Mouse (Mus musculus) hindbrain, embryonic 10.5 days (tissue): Measurements from ENCODE around the gene Hs3st2. TPM values are rescaled to one million over a fixed set of nuclear protein-coding genes. Genes with fewer than 3 reads are reported as not detected.

ENCODE experiments used
- DNase-seq: peaks from one replicate; pipeline ENCODE4 v3.0.0-alpha.2; 2017; ENCODE audit warnings: low spot score
- H3K27ac ChIP-seq: fragments of 300-500 bp; sonication (generic); 2 replicates; pipeline ENCODE4 v1.5.1; 2016; ENCODE audit warnings: mild to moderate bottlenecking, moderate library complexity
- H3K27me3 ChIP-seq: fragments of 300-500 bp; sonication (generic); 2 replicates; pipeline ENCODE4 v1.6.1; 2016; ENCODE audit warnings: mild to moderate bottlenecking; ENCODE audit not compliant: poor library complexity, insufficient read depth, severe bottlenecking
- H3K36me3 ChIP-seq: fragments of 300-500 bp; sonication (generic); 2 replicates; pipeline ENCODE4 v1.6.1; 2016; ENCODE audit warnings: mild to moderate bottlenecking, moderate library complexity
- H3K4me1 ChIP-seq: fragments of 300-500 bp; sonication (generic); replicated peaks from 2 replicates; pipeline ENCODE4 v1.6.1; 2016; ENCODE audit warnings: mild to moderate bottlenecking
- H3K4me3 ChIP-seq: fragments of 300-500 bp; sonication (generic); 2 replicates; pipeline ENCODE4 v1.5.1; 2016; ENCODE audit warnings: mild to moderate bottlenecking, moderate library complexity
- H3K9me3 ChIP-seq: fragments of 300-500 bp; sonication (generic); 2 replicates; pipeline ENCODE4 v1.6.1; 2016; ENCODE audit warnings: mild to moderate bottlenecking, moderate library complexity
- WGBS: fragments of 180-500 bp; shearing (Covaris S2); methylation state at CpG from one replicate; pipeline ENCODE4 v1.1.7; 2016; 5-methylcytosine and 5-hydroxymethylcytosine counted together
- polyA plus RNA-seq: library from polyadenylated mRNA; unstranded; fragments of >200 nt; fragmentation: Nextera tagmentation; extraction: Ambion mirVana; gene quantifications from 2 replicates; pipeline ENCODE4 v1.2.1, GENCODE M21; 2016

The Hs3st2 gene
- polyA plus RNA-seq, 1 experiment from 2014 or later, result 1.6 TPM

DNA sequence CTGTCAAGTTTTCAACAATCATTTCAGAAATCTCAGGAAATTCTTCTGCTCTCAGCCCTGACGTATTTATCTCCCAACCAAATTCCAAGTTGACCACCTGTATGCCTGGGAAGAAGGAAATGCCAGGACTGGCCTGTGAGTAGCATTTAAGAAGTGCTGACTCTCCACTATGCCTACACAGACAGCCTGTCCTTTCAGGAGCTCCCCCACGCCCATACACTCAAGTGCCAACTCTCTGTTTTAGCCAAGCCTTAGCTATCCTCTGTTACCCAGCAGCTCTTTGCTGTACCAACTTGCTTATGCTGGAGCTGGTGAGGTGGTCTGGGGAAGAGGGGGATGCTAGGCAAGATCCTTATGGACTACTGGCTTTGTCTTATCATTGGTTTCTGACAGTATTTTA lies 137.4 kb downstream of the Hs3st2 start:
- H3K4me1 ChIP-seq, result no peaks in the 10 kb centered on the region
- no peak for DNase-seq
- 81% methylated on average over 2 of the region's 2 CpGs for WGBS
- H3K4me3 ChIP-seq, result no peak overlapping the region
- no peak overlapping the region for H3K27ac ChIP-seq
- H3K9me3 ChIP-seq, result no peaks in the 10 kb centered on the region
- no peaks in the 10 kb centered on the region for H3K36me3 ChIP-seq
- no peaks in the 10 kb centered on the region for H3K27me3 ChIP-seq

DNA sequence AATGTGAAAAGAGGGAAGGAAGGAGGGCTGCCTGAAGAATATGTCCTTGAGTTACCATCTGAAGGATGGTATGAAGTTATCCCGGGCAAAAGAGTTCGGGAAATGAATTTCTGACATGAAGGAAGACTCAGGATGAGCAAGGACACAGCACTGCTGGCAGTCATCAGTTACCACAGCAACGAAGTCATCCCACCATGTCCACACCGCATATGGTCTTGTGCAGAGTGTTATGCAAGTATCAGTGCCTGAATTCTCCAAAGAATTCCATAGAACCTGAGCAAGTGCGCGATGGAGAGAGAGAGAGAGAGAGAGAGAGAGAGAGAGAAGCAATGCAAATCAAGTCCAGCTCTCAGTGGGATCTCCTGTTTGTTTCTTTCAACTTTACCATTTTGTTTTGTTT lies 142.0 kb downstream of the Hs3st2 start:
- Histone ChIP-seq H3K4me1 (no peaks in the 10 kb centered on the region), H3K9me3 (no peaks in the 10 kb centered on the region), H3K27me3 (no peaks in the 10 kb centered on the region), H3K36me3 (no peaks in the 10 kb centered on the region), H3K27ac (no peak overlapping the region), H3K4me3 (no peak overlapping the region)
- WGBS, result 89% methylated on average over 6 of the region's 6 CpGs
- no peak for DNase-seq

DNA sequence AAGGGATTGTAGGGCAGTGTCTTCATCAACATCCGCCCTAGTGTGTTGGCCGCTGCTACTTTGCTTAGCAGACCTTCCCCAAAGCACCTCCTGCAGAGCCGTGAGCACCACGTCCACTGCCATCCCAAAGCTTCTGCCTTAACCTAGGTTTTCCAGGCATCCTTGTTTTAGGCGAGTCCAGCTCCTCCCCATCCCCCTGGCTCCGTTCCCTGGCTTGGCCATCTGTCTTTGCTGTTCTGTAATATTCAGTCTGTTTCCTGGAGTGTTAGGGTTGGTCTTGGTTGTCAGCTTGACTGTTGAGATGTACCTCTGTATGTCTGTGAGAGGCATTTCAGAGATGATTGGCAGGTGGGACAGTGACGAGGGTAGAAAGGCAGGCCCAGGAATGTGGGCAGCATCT lies 142.7 kb downstream of the Hs3st2 start:
- H3K36me3 ChIP-seq, result no peaks in the 10 kb centered on the region
- DNase-seq, result no peak
- 75% methylated on average over 7 of the region's 7 CpGs for WGBS
- H3K4me1 ChIP-seq, result no peaks in the 10 kb centered on the region
- H3K9me3 ChIP-seq, result no peaks in the 10 kb centered on the region
- no peak overlapping the region for H3K4me3 ChIP-seq
- H3K27ac ChIP-seq, result no peak overlapping the region
- H3K27me3 ChIP-seq, result no peaks in the 10 kb centered on the region; the same call in 1 of the 2 replicates

DNA sequence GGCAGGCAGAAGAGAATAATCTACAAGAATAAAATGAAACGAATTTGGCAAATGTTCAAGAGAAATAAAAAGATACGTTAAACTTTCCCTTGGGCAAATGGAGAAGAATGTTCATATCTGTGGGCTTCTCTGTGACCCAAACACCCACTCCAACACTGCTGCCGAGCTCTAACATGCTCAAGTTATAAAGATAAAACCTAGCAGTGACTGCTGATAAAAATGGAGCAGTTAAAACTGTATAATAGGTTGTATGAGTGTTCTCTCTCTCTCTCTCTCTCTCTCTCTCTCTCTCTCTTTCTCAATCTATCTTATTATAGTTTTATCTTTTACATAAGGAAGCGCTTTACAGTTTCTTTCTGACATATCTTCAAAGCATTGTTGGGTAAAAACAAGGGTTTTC lies 144.3 kb downstream of the Hs3st2 start:
- no peaks in the 10 kb centered on the region for H3K4me1 ChIP-seq
- H3K4me3 ChIP-seq, result no peak overlapping the region
- H3K36me3 ChIP-seq, result no peaks in the 10 kb centered on the region
- 83% methylated on average over 4 of the region's 4 CpGs for whole genome bisulfite sequencing
- DNase-seq, result no peak
- no peaks in the 10 kb centered on the region for H3K9me3 ChIP-seq
- no peak overlapping the region for H3K27ac ChIP-seq
- no peaks in the 10 kb centered on the region; the same call in 1 of the 2 replicates for H3K27me3 ChIP-seq

DNA sequence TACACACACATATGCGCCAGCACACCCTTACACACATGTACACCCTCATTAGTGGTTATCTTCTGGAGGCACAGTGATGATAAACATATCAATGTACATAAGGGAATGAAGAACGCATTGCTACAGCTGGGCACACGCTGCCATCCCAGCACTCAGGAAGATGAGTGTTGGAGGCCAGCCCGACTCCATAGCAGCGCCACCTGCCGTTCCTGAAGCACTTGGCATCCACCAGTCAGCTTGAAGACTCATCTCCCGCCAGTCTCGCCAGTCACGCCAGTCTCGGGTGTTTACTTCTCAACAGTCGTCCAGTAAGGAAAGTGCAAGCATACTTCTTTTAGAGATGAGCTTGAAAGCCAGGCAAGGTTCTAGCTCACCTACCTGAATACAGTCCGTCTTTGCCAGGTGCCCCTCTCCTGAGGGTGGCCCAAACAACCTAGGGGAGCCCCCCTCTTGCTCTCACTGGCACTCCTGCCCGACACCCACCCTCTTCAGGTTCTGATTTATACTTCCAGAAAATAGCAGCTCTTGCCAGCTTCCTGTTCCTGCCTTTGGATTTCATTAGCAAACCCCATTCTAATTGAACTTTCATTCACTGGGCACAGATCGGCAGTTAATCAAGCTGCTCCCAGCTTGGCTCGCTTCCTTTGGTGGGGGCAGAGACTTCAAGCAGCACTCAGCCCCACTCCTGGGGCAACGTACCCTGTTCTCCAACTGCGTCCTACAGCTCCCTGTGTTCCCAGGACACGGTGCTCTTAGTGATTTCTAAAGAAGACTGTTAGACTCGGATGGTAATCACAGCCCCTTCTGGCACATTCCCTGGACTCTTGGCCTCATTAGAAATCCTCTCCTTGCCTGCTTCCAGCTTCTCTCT lies 148.0 kb downstream of the Hs3st2 start:
- Histone ChIP-seq H3K27me3 (no peaks in the 10 kb centered on the region; the same call in 1 of the 2 replicates), H3K4me3 (no peak overlapping the region), H3K4me1 (no peaks in the 10 kb centered on the region), H3K36me3 (no peaks in the 10 kb centered on the region), H3K27ac (no peak overlapping the region), H3K9me3 (no peaks in the 10 kb centered on the region)
- DNase-seq, result peak; percentile 9
- WGBS, result 62% methylated on average over 19 of the region's 19 CpGs

DNA sequence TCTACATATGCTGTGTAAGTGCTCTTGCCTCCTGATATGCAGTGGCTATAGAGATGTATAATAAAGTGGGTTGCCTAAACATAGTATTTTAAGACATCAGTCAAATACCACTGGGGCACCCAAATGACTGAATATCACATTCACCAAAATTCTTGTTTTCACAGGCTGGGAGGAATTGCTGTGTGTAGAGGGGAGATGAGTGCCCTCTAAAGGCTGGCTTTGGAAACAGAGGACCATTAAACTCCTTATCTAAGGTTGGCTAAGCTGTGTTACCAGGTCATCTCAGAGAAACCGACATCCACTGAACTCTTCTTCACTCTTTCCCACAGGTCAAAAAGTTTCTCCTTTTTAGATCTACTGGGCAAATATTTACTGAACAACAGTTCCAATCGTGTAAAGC lies 150.8 kb downstream of the Hs3st2 start:
- H3K4me3 ChIP-seq, result no peak overlapping the region
- DNase-seq, result no peak
- no peaks in the 10 kb centered on the region; the same call in 1 of the 2 replicates for H3K27me3 ChIP-seq
- H3K9me3 ChIP-seq, result no peaks in the 10 kb centered on the region
- WGBS, result 59% methylated on average over 2 of the region's 2 CpGs
- H3K36me3 ChIP-seq, result no peaks in the 10 kb centered on the region
- no peaks in the 10 kb centered on the region for H3K4me1 ChIP-seq
- H3K27ac ChIP-seq, result no peak overlapping the region

DNA sequence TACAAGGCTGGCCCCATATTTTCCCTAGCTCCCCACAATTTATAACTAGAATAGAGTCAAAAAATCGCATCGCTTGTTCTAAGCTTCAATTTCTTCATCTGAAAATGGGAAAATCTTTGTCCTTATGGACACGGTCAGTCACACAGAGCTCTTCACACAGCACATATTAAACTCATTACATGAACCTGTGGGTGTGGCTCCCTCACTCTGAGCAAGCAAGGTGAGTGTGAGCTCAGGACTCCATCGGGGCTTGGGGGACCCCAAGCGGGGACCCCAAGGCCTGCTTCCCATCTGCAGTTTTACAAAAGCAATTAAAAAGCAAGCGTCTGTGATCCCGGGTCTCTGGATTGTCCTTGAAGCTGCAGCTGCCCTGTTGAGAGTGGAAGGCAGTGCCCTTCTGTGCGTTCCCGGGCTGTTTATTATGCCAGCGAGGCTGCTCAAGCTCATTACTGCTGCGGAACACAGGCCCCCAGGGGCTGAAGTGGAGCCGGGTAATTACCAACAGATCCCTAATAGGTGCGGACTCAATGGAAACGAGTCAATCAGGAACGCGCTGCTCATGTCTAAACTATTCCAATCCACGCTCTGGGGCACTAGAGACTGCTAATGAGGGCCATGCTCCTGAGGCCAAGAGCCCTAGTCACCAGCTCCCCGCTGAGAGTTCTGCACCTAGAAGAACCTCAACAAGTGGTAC lies 157.8 kb downstream of the Hs3st2 start:
- WGBS, result 70% methylated on average over 18 of the region's 18 CpGs
- no peak overlapping the region for H3K27ac ChIP-seq
- H3K4me3 ChIP-seq, result no peak overlapping the region
- no peaks in the 10 kb centered on the region for H3K9me3 ChIP-seq
- H3K27me3 ChIP-seq, result no peaks in the 10 kb centered on the region
- DNase-seq, result peak; percentile 30
- H3K4me1 ChIP-seq, result 0 out of 2 replicates have a peak, but pooled peaks cover 3% of the 10 kb centered on the region
- no peaks in the 10 kb centered on the region for H3K36me3 ChIP-seq
